7 mouse cellular contexts compared by ENCODE assay signal in the genomic region with DNA sequence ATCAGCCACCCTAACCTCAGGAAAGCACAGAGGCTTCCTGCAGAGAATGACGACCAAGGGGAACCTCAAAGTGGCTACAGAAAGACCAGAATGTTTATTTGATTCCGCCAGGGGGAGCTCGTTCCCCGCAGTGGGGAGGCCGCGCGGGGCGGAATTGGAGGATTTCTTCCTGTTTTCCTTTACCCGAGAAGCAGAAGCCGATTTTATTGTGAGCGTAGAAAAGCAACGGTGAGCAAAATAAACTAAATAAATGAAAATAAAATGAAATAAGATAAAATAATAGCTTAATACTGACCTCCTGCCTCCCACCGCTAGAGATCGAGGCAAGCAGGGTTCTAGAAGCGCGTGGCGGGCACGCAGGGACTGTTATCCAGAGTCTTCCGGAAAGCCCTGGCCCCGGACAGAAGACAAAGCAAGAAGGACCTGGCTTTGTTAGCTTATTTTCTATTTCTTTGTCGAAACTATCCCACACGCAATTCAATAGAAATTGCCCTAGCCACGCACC. TPM values are rescaled to one million over a fixed set of nuclear protein-coding genes. Genes with fewer than 3 reads are reported as not detected.
DNase-seq lines count a peak whose midpoint lies in the region; ATAC-seq and TF ChIP-seq lines count a peak whose summit lies in the region.

No protein-coding gene starts in this region.

- no peak for TF ChIP-seq POLR2A in small intestine, adult 2 months (IDR thresholded peaks at IDR 0.05; ENCODE audit: low read depth, low read length)

- no peaks in the 10 kb centered on the region for H3K4me1 ChIP-seq in intestine, postnatal 0 days (replicated peaks; ENCODE audit: control insufficient read depth, insufficient read depth, low read length)
- 0 out of 2 replicates have a peak, but pooled peaks cover 3% of the 10 kb centered on the region for H3K4me1 ChIP-seq in midbrain, embryonic 12.5 days
- H3K4me1 ChIP-seq in small intestine, adult 2 months (ENCODE audit: control insufficient read depth, insufficient read depth, insufficient read length, low read length), result no peaks in the 10 kb centered on the region; the same call in 1 of the 2 replicates

- no peaks in the 10 kb centered on the region for H3K36me3 ChIP-seq in intestine, postnatal 0 days (ENCODE audit: control insufficient read depth, insufficient read depth)
- H3K36me3 ChIP-seq in midbrain, embryonic 12.5 days, result no peaks in the 10 kb centered on the region
- no peaks in the 10 kb centered on the region for H3K36me3 ChIP-seq in small intestine, adult 2 months (ENCODE audit: control insufficient read depth, insufficient read depth, low read length)

- peak overlapping the region; percentile 50 for H3K4me2 ChIP-seq in intestine, postnatal 0 days (replicated peaks; ENCODE audit: low read depth)
- H3K4me2 ChIP-seq in midbrain, embryonic 12.5 days (replicated peaks), result peak overlapping the region; percentile 44

- intact Hi-C loops in left cerebral cortex, postnatal 4 days (cut with DNase I), result loop anchor here (2.0 kb wide), 1 partner anchor 53 kb away; no protein-coding TSS in a partner anchor

- DNase-seq in adrenal gland, adult 8-10 months, result peak; percentile 86
- DNase-seq in embryo, embryonic 9.5 days (ENCODE audit: extremely low spot score), result peak; percentile 93
- DNase-seq in gastrocnemius, postnatal 4 days (ENCODE audit: low spot score in 2 of 2), result peak; percentile 86 to 90
- peak; percentile 92 for DNase-seq in left cerebral cortex, postnatal 4 days

- 0 out of 2 replicates have a peak, but pooled peaks cover 4% of the 10 kb centered on the region for H3K27me3 ChIP-seq in intestine, postnatal 0 days (replicated peaks; ENCODE audit: control insufficient read depth, insufficient read depth, low read length)
- peaks cover 8% of the 10 kb centered on the region for H3K27me3 ChIP-seq in midbrain, embryonic 12.5 days
- H3K27me3 ChIP-seq in small intestine, adult 2 months (ENCODE audit: control insufficient read depth, insufficient read depth, low read length), result peaks cover 5% of the 10 kb centered on the region; the same call in 1 of the 2 replicates

- H3K27ac ChIP-seq in intestine, postnatal 0 days (ENCODE audit: low read depth, low read length), result peak overlapping the region; percentile 85
- peak overlapping the region; percentile 87 for H3K27ac ChIP-seq in midbrain, embryonic 12.5 days (replicated peaks)
- peak overlapping the region; percentile 94 for H3K27ac ChIP-seq in small intestine, adult 2 months (ENCODE audit: insufficient read depth, low read depth, low read length)

- ATAC-seq in intestine, postnatal 0 days, result peak; percentile 82
- ATAC-seq in midbrain, embryonic 12.5 days (ENCODE audit: low FRiP score, low read depth), result peak; percentile 87

- WGBS in intestine, postnatal 0 days, result under 1% methylated on average over 23 of the region's 23 CpGs
- WGBS in midbrain, embryonic 12.5 days, result under 1% methylated on average over 23 of the region's 23 CpGs
- under 1% methylated on average over 23 of the region's 23 CpGs for WGBS in small intestine, adult 2 months

- peak overlapping the region; percentile 65 for H3K4me3 ChIP-seq in intestine, postnatal 0 days (ENCODE audit: low read depth, low read length)
- peak overlapping the region; percentile 58 for H3K4me3 ChIP-seq in midbrain, embryonic 12.5 days
- H3K4me3 ChIP-seq in small intestine, adult 2 months (ENCODE audit: low read depth, low read length), result peak overlapping the region; percentile 70

- peak overlapping the region; percentile 79 for H3K9ac ChIP-seq in intestine, postnatal 0 days (ENCODE audit: low read depth, low read length)
- H3K9ac ChIP-seq in midbrain, embryonic 12.5 days (replicated peaks), result peak overlapping the region; percentile 74

- no peaks in the 10 kb centered on the region for H3K9me3 ChIP-seq in intestine, postnatal 0 days (ENCODE audit: control insufficient read depth)
- H3K9me3 ChIP-seq in midbrain, embryonic 12.5 days, result no peaks in the 10 kb centered on the region

- peak; percentile 95 for TF ChIP-seq CTCF in intestine, postnatal 0 days (IDR thresholded peaks at IDR 0.05; ENCODE audit: low read depth)
- peak; percentile 98 for TF ChIP-seq CTCF in small intestine, adult 2 months (IDR thresholded peaks at IDR 0.05; ENCODE audit: extremely low read depth, insufficient read length, insufficient replicate concordance, low read depth, low read length)

RNA-seq across cellular contexts. Expression of a gene that starts 6.7 kb away (rescaled TPM):
- total RNA-seq in adrenal gland, adult 8-10 months (2022), result not detected
- total RNA-seq in gastrocnemius, postnatal 4 days (2021), result not detected
- polyA plus RNA-seq in intestine, postnatal 0 days (2015; fragmentation: Nextera tagmentation; extraction: Ambion mirVana), result not detected in 2 replicates
- under 1 TPM in 1 of 2 experiments, not detected in 1; 0.12 TPM for total RNA-seq in left cerebral cortex, postnatal 4 days (2021)
- polyA plus RNA-seq in midbrain, embryonic 12.5 days (2016; fragmentation: Nextera tagmentation; extraction: Ambion mirVana), result not detected in 2 replicates
- polyA plus RNA-seq in small intestine, adult 2 months (2012; rRNA removed), result not detected in 2 replicates

RNA-seq across cellular contexts. Expression of a gene that starts 29.4 kb away (rescaled TPM):
- 1 to 10 TPM; 1.5 to 6.2 (median 3.6) TPM for total RNA-seq in adrenal gland, adult 8-10 months (2022)
- total RNA-seq in gastrocnemius, postnatal 4 days (2021), result 1 to 10 TPM; 1.4 to 2.6 TPM
- 1.2 TPM in 2 replicates for polyA plus RNA-seq in intestine, postnatal 0 days (2015; fragmentation: Nextera tagmentation; extraction: Ambion mirVana)
- total RNA-seq in left cerebral cortex, postnatal 4 days (2021), result 10 to 100 TPM; 12.1 to 14.0 TPM
- polyA plus RNA-seq in midbrain, embryonic 12.5 days (2016; fragmentation: Nextera tagmentation; extraction: Ambion mirVana), result 22.3 and 24.2 TPM in 2 replicates
- 0.13 and 0.23 TPM in 2 replicates for polyA plus RNA-seq in small intestine, adult 2 months (2012; rRNA removed)

RNA-seq across cellular contexts. Expression of a gene that starts 35.3 kb away (rescaled TPM):
- total RNA-seq in adrenal gland, adult 8-10 months (2022), result under 1 TPM in 2 of 4 experiments, not detected in 2; 0.63 to 0.70 TPM
- under 1 TPM; 0.20 to 0.21 TPM for total RNA-seq in gastrocnemius, postnatal 4 days (2021)
- polyA plus RNA-seq in intestine, postnatal 0 days (2015; fragmentation: Nextera tagmentation; extraction: Ambion mirVana), result 4.0 and 4.1 TPM in 2 replicates
- total RNA-seq in left cerebral cortex, postnatal 4 days (2021), result not detected
- polyA plus RNA-seq in midbrain, embryonic 12.5 days (2016; fragmentation: Nextera tagmentation; extraction: Ambion mirVana), result 0.30 TPM in 1 of 2 replicates, not detected in the other
- polyA plus RNA-seq in small intestine, adult 2 months (2012; rRNA removed), result 1.2 and 2.0 TPM in 2 replicates

Comparison
In these comparisons a context has a peak if more than half of its experiments do, and no peak if none do; other contexts are left out.
1. Peak in every context shown above with its lines: DNase-seq, ATAC-seq, H3K4me3 ChIP-seq and H3K27ac ChIP-seq.